Mouse (Mus musculus): ENCODE measurements around the gene Cobll1. TPM values are rescaled to one million over a fixed set of nuclear protein-coding genes. Genes with fewer than 3 reads are reported as not detected.

Gene Cobll1
- polyA plus RNA-seq, 1 experiment: 19.0 TPM

- no peak for DNase-seq (ENCODE audit: low spot score)
Observed at GRCm38 (mm10) chr2:65237116-65237515, 2.1 kb downstream of the Cobll1 start.

- DNase-seq (ENCODE audit: low spot score): no peak
Observed at GRCm38 (mm10) chr2:65236644-65237043, 2.6 kb downstream of the Cobll1 start.

GRCm38 (mm10) chr2:65232756-65233535 is 6.3 kb downstream of the Cobll1 start:
- no peak for DNase-seq (ENCODE audit: low spot score)

GRCm38 (mm10) chr2:65228426-65228825 is 10.8 kb downstream of the Cobll1 start:
- no peak for DNase-seq (ENCODE audit: low spot score)

- DNase-seq (ENCODE audit: low spot score): no peak
Observed at GRCm38 (mm10) chr2:65227898-65228290, 11.3 kb downstream of the Cobll1 start.

- no peak for DNase-seq (ENCODE audit: low spot score)
Observed at GRCm38 (mm10) chr2:65227154-65227897, 11.9 kb downstream of the Cobll1 start.

- DNase-seq (ENCODE audit: low spot score): no peak
Observed at GRCm38 (mm10) chr2:65226494-65226893, 12.7 kb downstream of the Cobll1 start.

GRCm38 (mm10) chr2:65223956-65224735 is 15.1 kb downstream of the Cobll1 start:
- DNase-seq (ENCODE audit: low spot score): no peak

- no peak for DNase-seq (ENCODE audit: low spot score)
Observed at GRCm38 (mm10) chr2:65223012-65223411, 16.2 kb downstream of the Cobll1 start.

GRCm38 (mm10) chr2:65221646-65222045 is 17.6 kb downstream of the Cobll1 start:
- no peak for DNase-seq (ENCODE audit: low spot score)

- no peak for DNase-seq (ENCODE audit: low spot score)
Observed at GRCm38 (mm10) chr2:65220563-65220962, 18.6 kb downstream of the Cobll1 start.

GRCm38 (mm10) chr2:65219375-65220135 is 19.6 kb downstream of the Cobll1 start:
- DNase-seq (ENCODE audit: low spot score): no peak

- DNase-seq (ENCODE audit: low spot score): no peak
Observed at GRCm38 (mm10) chr2:65218318-65218717, 20.9 kb downstream of the Cobll1 start.

GRCm38 (mm10) chr2:65217677-65218076 is 21.5 kb downstream of the Cobll1 start:
- no peak for DNase-seq (ENCODE audit: low spot score)

- DNase-seq (ENCODE audit: low spot score): no peak
Observed at GRCm38 (mm10) chr2:65216163-65216562, 23.0 kb downstream of the Cobll1 start.

- no peak for DNase-seq (ENCODE audit: low spot score)
Observed at GRCm38 (mm10) chr2:65214556-65214955, 24.6 kb downstream of the Cobll1 start.

GRCm38 (mm10) chr2:65213675-65214074 is 25.5 kb downstream of the Cobll1 start:
- DNase-seq (ENCODE audit: low spot score): no peak

GRCm38 (mm10) chr2:65211620-65212019 is 27.6 kb downstream of the Cobll1 start:
- DNase-seq (ENCODE audit: low spot score): no peak

GRCm38 (mm10) chr2:65207750-65208149 is 31.5 kb downstream of the Cobll1 start:
- DNase-seq (ENCODE audit: low spot score): no peak

- DNase-seq (ENCODE audit: low spot score): no peak
Observed at GRCm38 (mm10) chr2:65203699-65204098, 35.5 kb downstream of the Cobll1 start.

GRCm38 (mm10) chr2:65199706-65200105 is 39.5 kb downstream of the Cobll1 start:
- DNase-seq (ENCODE audit: low spot score): no peak

- no peak for DNase-seq (ENCODE audit: low spot score)
Observed at GRCm38 (mm10) chr2:65198605-65199004, 40.6 kb downstream of the Cobll1 start.
